Mouse (Mus musculus): ENCODE results near the gene Creb5.

The Creb5 gene

GRCm38 (mm10) chr6:53493864-53494263 lies 206.8 kb downstream of the Creb5 start:
- no peak for DNase-seq (ENCODE audit: low spot score)

DNA sequence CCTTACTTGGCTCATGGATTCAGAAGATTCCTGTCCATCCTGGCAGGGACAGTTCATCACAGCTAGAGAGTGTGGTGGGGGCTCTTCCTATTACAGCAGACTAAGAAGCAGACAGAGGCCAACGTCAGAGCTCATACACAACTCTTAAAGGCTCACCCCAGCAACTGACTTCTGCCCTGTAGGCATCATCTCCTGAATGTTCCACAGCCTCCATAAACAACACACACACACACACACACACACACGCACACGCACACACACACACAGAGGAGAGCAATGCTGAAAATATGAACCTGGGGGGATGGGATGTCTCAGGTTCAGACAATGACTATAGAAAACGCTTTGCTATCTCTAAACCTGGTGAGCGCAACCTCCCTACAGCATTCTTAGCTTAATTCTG lies 208.6 kb downstream of the Creb5 start:
- DNase-seq (ENCODE audit: low spot score), result no peak

DNA sequence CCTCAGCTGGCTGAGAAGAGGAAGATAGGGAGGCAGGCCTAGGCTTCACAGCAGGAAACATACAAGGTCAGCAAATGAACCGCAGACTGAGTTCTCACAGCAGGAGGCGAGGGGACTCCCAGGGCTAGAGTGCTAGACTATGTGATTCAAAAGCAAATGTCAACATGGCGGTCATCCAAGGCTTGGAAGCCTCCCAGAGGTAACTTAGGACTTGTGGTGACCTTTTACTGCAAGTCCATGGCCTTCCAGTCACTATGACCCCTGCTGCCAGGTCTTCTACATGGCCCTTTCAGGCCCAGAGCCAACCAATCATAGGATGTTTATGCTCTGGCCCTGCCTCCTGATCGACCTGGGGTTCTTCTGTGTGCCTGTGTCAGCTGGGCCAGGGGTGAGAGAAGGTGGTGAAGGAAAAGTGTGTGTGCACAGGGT lies 209.3 kb downstream of the Creb5 start:
- DNase-seq (ENCODE audit: low spot score), result no peak

DNA sequence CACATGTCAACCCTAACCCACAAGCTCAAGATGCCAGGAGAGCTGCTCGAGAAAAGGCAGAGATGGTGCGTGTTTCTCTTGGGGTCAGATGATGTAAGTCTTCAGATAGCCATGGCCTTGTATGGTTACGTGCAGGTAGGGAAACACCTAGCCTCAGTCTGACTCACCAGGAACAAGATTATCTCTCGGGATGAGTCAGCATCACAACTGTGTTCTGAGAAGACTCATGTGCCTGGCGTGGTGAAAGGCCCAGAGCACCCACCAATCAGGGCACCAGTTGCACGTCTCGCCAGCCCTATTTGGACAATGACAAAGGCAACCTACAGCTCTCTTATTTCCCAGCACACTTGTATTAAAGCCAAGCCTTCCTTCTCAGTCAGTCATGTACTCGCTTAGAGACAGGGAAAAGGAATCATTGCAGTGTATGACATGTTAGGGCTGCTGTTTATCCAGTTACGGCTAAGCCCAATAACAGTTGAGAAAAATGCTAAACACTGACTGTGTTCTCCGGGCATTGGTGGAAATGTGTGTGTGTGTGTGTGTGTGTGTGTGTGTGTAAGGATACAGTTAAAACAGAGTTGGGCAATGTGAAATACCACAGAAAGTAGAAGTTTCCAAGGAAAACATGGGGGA lies 210.9 kb downstream of the Creb5 start:
- no peak for DNase-seq (ENCODE audit: low spot score)

- no peak for DNase-seq (ENCODE audit: low spot score)
These were observed 212.7 kb downstream of the Creb5 start for GRCm38 (mm10) chr6:53499621-53500295.

- DNase-seq (ENCODE audit: low spot score), result no peak
These were observed 214.2 kb downstream of the Creb5 start for GRCm38 (mm10) chr6:53501236-53501635.

- DNase-seq (ENCODE audit: low spot score), result no peak
These were observed 220.0 kb downstream of the Creb5 start for GRCm38 (mm10) chr6:53506947-53507564.

GRCm38 (mm10) chr6:53508847-53509494 lies 221.9 kb downstream of the Creb5 start:
- DNase-seq (ENCODE audit: low spot score), result no peak

DNA sequence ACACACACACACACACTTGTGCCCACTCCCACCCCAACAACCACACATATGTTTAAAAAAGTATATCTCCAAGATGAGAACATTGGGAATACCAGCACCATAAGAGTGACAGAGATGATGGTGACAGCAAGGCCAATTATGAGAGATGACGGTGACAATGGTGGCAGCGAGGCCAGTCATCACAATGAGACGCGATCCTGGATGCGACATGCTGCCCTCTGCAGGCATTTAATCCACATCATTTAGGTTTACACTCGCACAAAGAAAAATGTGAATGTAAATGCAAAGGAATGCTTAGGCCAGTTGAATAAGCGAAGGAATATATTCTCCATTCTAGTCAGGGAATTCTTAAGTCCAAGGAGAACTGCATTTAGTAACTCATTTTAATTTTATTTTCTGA lies 222.9 kb downstream of the Creb5 start:
- DNase-seq (ENCODE audit: low spot score), result no peak

GRCm38 (mm10) chr6:53512226-53512625 lies 225.2 kb downstream of the Creb5 start:
- no peak for DNase-seq (ENCODE audit: low spot score)

- DNase-seq (ENCODE audit: low spot score), result no peak
These were observed 226.3 kb downstream of the Creb5 start for GRCm38 (mm10) chr6:53513380-53513779.

- no peak for DNase-seq (ENCODE audit: low spot score)
These were observed 227.8 kb downstream of the Creb5 start for GRCm38 (mm10) chr6:53514862-53515261.

GRCm38 (mm10) chr6:53515611-53516010 lies 228.5 kb downstream of the Creb5 start:
- DNase-seq (ENCODE audit: low spot score), result no peak

DNA sequence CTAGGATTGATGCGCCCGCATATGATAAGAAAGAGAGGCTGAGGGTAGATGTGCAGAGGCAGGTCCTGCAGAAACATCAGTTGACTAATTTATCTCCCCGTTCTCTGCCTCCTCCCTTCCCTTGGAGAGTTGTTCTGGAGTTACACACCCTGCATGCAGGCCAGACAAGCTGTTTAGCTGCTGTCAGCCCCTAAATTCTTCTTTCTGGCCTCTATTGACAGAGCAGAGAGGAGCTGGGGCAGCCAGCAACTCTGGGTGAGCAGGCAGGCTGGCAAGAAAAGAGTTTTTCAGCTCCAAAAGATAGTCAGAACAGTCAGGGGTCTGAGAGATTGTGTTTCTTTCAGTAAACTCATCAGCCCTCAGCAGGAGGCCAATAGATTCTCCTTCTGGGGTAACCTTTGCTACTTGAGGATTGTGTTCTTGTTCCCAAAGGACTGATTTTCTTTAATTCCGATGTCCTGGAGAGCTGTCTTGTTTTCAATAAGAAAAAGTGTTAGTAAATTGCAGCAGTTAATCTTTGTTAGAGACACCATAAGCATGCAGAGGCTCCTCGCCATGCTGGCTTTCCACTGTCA lies 230.4 kb downstream of the Creb5 start:
- no peak for DNase-seq (ENCODE audit: low spot score)

DNA sequence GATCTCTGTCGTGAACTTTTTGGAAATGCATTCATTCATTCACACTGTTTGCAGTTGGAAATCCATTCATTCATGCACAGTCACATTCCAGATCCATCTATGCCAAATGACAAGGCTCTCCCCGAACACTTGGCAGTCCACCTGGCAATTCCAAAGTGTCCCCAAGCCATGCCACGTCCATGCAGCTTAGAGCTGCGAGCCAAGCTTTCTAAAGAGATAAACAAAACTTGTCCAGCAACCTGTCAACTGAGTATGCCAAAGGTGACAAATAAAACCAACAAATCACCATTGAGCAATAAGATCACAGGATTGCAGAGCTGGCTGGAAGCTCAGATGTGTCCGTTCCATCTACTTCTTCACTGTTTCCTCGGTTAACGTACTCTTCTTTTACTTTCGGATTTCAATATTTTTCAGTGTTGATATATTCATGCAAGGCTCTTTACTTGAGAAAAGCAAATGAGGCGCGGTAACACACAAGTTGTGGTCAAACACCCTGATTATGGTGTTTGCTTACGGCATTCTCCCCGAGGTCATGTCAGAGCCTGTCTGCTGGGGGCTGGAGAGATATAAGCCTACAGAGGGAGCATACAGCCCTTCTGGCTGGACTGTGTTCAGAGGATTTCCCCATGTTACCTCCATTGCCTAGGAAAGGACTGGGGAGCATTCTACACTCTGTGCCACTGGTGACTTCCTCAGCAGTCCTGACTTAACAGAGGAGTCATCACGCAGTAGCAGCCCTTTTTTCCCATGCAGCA lies 236.8 kb downstream of the Creb5 start:
- DNase-seq (ENCODE audit: low spot score), result no peak

DNA sequence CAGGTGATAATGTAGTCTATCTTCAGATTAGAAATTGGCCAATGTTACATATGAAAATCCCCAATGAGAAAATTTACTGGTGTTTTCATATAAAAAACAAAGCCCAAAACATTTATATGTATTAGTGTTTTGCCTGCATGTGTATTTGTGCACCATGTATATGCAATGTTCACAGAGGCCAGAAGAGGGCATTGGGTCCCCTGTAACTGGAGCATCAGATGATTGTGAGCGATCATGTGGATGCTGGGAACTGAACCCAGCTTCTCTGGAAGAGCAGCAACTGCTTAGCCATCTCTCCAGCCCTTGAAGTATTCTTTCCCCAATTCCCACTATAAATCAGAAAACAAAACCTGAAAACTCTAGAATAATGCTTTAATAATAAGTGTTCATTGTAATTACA lies 239.4 kb downstream of the Creb5 start:
- no peak for DNase-seq (ENCODE audit: low spot score)

GRCm38 (mm10) chr6:53530742-53531141 lies 243.7 kb downstream of the Creb5 start:
- DNase-seq (ENCODE audit: low spot score), result no peak

- DNase-seq (ENCODE audit: low spot score), result no peak
These were observed 244.4 kb downstream of the Creb5 start for GRCm38 (mm10) chr6:53531461-53531860.

- no peak for DNase-seq (ENCODE audit: low spot score)
These were observed 250.5 kb downstream of the Creb5 start for GRCm38 (mm10) chr6:53537530-53537929.

- DNase-seq (ENCODE audit: low spot score), result no peak
These were observed 254.7 kb downstream of the Creb5 start for GRCm38 (mm10) chr6:53541798-53542197.

DNA sequence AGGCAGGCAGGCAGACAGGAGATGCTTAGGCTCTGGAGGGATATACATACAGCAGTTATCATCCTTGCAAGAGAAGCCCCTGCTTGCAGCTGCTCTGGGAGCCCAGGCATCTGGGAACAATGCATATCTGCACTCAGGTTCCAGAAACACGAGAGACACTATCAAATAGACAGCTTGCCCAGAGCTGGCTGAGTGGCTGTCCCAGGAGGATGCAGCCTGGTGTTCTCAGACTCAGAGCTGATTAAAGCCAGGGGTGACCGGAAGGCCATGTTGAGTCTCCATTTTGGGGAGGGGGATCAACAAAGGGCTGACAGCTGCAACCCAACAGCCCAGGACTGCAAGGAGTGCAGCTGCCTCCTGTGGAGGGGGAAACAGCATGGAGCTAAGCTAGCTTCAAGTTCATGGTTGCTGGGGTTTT lies 258.4 kb downstream of the Creb5 start:
- no peak for DNase-seq (ENCODE audit: low spot score)

DNA sequence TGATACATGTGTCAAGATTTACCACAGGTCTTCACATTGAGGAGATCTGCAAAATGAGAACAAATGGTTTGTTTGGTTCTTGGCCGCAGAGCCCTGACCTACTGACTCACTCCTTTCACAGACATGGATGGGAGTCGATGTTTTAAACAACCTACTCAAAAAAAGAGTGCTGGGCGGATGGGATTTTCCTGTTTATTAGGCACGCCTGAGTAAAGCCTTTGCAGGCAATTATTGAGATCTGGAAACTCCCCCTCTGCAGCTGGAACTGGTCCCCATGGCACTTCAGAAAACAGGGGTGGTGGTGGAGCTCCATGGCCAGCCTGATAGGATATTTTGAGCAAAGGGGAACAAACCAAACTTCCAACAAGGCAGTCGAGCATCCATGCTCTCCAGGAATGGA lies 258.9 kb downstream of the Creb5 start:
- DNase-seq (ENCODE audit: low spot score), result no peak

Data from testis, postnatal 14 days (tissue).